Mouse (Mus musculus): ENCODE measurements around the gene Hoxd13. TPM values are rescaled to one million over a fixed set of nuclear protein-coding genes. Genes with fewer than 3 reads are reported as not detected.
A peak's percentile ranks its signal among the peaks of the same experiment; 100 is the strongest.

Hoxd13 gene
- polyA plus RNA-seq, 1 experiment from 2014 or later: not detected

DNA sequence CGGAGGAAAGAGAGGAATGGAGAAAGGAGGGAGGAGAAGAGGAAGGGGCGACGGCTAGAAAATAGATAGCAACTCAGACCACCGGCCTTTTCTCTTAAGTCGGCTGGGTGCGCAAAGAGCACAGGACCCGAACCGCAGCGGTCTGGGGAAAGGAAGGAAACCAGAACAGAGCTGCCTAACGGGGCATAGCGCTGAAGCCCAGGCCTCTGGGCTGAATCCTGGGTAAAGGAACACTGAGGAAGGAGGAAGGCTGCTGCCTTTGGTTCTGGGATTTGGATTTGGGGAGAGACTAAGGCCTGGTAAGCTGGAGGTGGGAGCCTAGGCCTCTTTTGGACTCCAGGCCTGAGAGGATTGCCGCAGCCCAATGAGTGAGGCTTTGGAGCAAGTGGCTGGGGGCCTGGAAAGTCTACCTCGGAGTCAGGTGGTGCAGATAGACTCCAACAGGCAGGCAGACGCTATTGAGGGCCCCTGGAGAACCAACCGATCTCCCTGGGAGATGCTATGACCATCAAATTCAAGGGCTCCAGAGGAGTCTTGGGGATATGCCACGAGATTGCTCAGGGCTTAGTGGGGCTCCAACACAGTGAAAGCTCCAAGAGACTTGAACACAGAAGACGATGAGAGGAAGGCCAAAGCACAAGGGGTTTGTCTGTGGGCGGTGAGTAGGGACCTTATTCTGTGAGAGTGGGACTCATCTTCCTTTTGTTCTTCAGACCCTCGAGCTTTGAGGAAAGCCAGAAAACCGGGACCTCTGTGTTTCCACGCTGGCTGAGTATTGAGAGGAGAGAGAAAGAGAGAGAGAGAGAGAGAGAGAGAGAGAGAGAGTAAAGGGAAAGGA is 12.7 kb downstream of the Hoxd13 start:
- H3K36me3 ChIP-seq (ENCODE audit: control insufficient read depth, insufficient read depth, low read length): no peaks in the 10 kb centered on the region
- no peak overlapping the region for H3K9ac ChIP-seq (ENCODE audit: low read length)
- H3K27me3 ChIP-seq (ENCODE audit: control insufficient read depth, insufficient read depth, low read length): peaks cover 100% of the 10 kb centered on the region
- WGBS: 3% methylated on average over 21 of the region's 21 CpGs
- no peaks in the 10 kb centered on the region for H3K9me3 ChIP-seq (ENCODE audit: control insufficient read depth, low read length)
- no peak overlapping the region for H3K4me2 ChIP-seq (ENCODE audit: low read depth, low read length, severe bottlenecking)
- no peak overlapping the region for H3K4me3 ChIP-seq (ENCODE audit: low read depth, low read length)
- DNase-seq (ENCODE audit: low spot score): peak; percentile 55
- H3K27ac ChIP-seq (ENCODE audit: low read depth, low read length): no peak overlapping the region
- peaks cover 5% of the 10 kb centered on the region; the same call in 1 of the 2 replicates for H3K4me1 ChIP-seq (replicated peaks; ENCODE audit: control insufficient read depth, insufficient read depth, low read length)
- no peak for ATAC-seq (replicated peaks; ENCODE audit: low FRiP score)

DNA sequence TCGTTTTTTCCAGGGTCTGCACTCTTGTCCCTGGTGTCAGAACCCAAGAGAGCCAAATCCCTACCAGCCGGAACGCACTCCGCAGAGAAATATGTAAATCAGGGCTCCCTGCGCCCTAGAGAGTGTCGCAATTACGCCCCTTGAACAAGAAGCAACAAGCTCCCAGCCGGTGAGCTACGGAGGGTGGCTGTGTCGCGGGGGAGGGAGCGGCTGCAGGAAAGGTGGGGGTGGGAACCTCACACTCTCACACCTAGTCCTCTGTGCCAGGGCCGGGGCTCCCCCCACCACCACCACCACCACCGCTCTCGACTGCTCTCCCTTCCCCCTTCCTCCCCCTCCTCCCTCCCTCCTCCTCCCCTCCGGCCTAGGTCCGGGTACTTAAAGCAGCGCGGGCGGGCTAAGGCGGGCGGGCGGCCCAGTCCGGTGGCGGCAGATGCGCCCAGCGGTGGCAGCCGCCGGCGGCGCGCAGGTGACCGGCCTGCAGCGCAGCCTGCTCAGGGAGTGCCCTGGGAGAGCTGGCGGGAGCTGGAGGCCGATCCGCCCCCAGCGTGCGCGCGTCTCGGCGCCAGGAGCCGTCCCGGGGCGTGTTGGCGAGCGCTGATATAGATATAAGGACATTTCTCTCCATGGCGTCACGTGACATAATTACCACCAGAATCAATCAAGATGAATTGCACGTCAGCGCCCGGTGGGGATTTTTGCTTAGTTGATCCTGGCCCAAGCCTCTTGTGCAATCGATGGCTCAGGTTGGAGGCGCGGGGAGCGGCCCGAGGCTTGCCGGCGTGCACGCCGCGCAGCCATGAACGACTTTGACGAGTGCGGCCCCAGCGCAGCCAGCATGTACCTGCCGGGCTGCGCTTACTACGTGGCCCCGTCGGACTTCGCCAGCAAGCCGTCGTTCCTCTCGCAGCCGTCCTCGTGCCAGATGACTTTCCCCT is 13.8 kb downstream of the Hoxd13 start:
- Histone ChIP-seq H3K4me3 (ENCODE audit: low read depth, low read length) (0 out of 2 replicates have a peak overlapping the region, but pooled peaks have one; percentile 10), H3K4me2 (ENCODE audit: low read depth, low read length, severe bottlenecking) (no peak overlapping the region), H3K4me1 (replicated peaks; ENCODE audit: control insufficient read depth, insufficient read depth, low read length) (peaks cover 5% of the 10 kb centered on the region; the same call in 1 of the 2 replicates), H3K9me3 (ENCODE audit: control insufficient read depth, low read length) (no peaks in the 10 kb centered on the region), H3K9ac (ENCODE audit: low read length) (no peak overlapping the region), H3K27me3 (ENCODE audit: control insufficient read depth, insufficient read depth, low read length) (peaks cover 97% of the 10 kb centered on the region), H3K27ac (ENCODE audit: low read depth, low read length) (no peak overlapping the region), H3K36me3 (ENCODE audit: control insufficient read depth, insufficient read depth, low read length) (no peaks in the 10 kb centered on the region)
- ATAC-seq (replicated peaks; ENCODE audit: low FRiP score): 0 out of 2 replicates have a peak, but pooled peaks have one; percentile 15
- DNase-seq (ENCODE audit: low spot score): peak; percentile 71
- WGBS: under 1% methylated on average over 77 of the region's 78 CpGs

DNA sequence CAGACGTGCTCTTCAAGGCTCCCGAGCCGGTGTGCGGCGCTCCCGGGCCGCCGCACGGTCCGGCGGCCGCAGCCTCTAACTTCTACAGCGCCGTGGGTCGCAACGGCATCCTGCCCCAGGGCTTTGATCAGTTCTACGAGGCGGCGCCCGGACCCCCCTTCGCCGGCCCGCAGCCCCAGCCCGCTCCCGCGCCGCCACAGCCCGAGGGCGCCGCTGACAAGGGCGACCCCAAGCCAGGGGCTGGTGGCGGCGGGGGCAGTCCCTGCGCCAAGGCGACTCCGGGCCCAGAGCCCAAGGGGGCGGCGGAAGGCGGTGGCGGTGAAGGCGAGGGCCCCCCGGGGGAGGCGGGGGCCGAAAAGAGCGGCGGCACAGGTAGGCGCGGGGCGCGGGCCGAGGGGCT is 14.7 kb downstream of the Hoxd13 start:
- Histone ChIP-seq H3K36me3 (ENCODE audit: control insufficient read depth, insufficient read depth, low read length) (no peaks in the 10 kb centered on the region), H3K27ac (ENCODE audit: low read depth, low read length) (no peak overlapping the region), H3K27me3 (ENCODE audit: control insufficient read depth, insufficient read depth, low read length) (peaks cover 97% of the 10 kb centered on the region), H3K4me1 (replicated peaks; ENCODE audit: control insufficient read depth, insufficient read depth, low read length) (peaks cover 5% of the 10 kb centered on the region; the same call in 1 of the 2 replicates), H3K4me2 (ENCODE audit: low read depth, low read length, severe bottlenecking) (no peak overlapping the region), H3K4me3 (ENCODE audit: low read depth, low read length) (peak overlapping the region; percentile 5; the same call in 1 of the 2 replicates), H3K9ac (ENCODE audit: low read length) (no peak overlapping the region), H3K9me3 (ENCODE audit: control insufficient read depth, low read length) (no peaks in the 10 kb centered on the region)
- WGBS: under 1% methylated on average over 49 of the region's 51 CpGs
- ATAC-seq (replicated peaks; ENCODE audit: low FRiP score): no peak
- DNase-seq (ENCODE audit: low spot score): peak; percentile 61

DNA sequence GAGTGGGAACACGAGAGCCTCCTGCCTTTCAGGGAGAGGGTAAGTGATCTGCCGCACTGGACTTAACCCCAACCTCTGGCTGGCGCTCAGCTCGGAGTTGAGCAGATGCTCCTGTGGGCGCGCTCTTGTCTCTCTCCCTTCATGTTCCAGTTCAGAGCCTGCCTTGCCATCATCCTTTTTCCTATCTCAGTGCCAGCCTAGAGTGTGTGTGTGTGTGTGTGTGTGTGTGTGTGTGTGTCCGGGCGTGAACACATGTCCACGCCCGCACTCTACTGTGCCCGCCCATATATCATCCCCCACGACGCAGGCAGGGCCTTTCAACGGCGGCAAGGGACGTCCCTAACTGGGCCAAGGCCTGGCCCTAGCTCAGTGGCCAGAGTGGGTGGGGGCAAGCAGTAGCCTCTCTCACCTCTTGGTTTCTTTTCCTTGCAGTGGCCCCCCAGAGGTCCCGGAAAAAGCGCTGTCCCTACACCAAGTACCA is 15.4 kb downstream of the Hoxd13 start:
- H3K36me3 ChIP-seq (ENCODE audit: control insufficient read depth, insufficient read depth, low read length): no peaks in the 10 kb centered on the region
- H3K4me3 ChIP-seq (ENCODE audit: low read depth, low read length): no peak overlapping the region
- H3K27ac ChIP-seq (ENCODE audit: low read depth, low read length): no peak overlapping the region
- H3K9ac ChIP-seq (ENCODE audit: low read length): no peak overlapping the region
- peak; percentile 64 for DNase-seq (ENCODE audit: low spot score)
- no peaks in the 10 kb centered on the region for H3K9me3 ChIP-seq (ENCODE audit: control insufficient read depth, low read length)
- no peak for ATAC-seq (replicated peaks; ENCODE audit: low FRiP score)
- peaks cover 5% of the 10 kb centered on the region; the same call in 1 of the 2 replicates for H3K4me1 ChIP-seq (replicated peaks; ENCODE audit: control insufficient read depth, insufficient read depth, low read length)
- peaks cover 96% of the 10 kb centered on the region for H3K27me3 ChIP-seq (ENCODE audit: control insufficient read depth, insufficient read depth, low read length)
- no peak overlapping the region for H3K4me2 ChIP-seq (ENCODE audit: low read depth, low read length, severe bottlenecking)
- WGBS: 0% methylated on average over 18 of the region's 18 CpGs

DNA sequence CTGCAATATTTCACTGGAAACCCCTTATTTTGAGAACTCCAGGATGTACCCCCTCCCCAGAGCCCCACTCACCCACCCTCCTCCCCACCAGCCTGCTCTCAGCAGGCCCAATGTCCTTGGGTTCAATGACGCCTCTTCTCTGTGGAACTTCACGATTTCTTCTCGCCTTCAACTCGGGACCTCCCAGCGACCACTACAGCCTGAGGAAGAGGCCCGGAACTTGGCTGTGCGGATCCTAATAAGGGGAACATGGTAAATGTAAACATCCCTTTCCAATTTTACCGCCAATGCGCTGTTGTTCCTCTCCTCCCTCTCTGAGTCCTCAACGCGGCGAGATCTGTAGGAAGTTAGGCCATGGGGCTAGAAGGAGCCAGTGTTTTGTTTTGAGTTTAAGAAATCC is 16.0 kb downstream of the Hoxd13 start:
- no peak overlapping the region for H3K4me2 ChIP-seq (ENCODE audit: low read depth, low read length, severe bottlenecking)
- no peak overlapping the region for H3K4me3 ChIP-seq (ENCODE audit: low read depth, low read length)
- peaks cover 96% of the 10 kb centered on the region for H3K27me3 ChIP-seq (ENCODE audit: control insufficient read depth, insufficient read depth, low read length)
- H3K4me1 ChIP-seq (replicated peaks; ENCODE audit: control insufficient read depth, insufficient read depth, low read length): peaks cover 5% of the 10 kb centered on the region; the same call in 1 of the 2 replicates
- ATAC-seq (replicated peaks; ENCODE audit: low FRiP score): no peak
- H3K27ac ChIP-seq (ENCODE audit: low read depth, low read length): no peak overlapping the region
- peak; percentile 51 for DNase-seq (ENCODE audit: low spot score)
- H3K36me3 ChIP-seq (ENCODE audit: control insufficient read depth, insufficient read depth, low read length): no peaks in the 10 kb centered on the region
- no peak overlapping the region for H3K9ac ChIP-seq (ENCODE audit: low read length)
- 1% methylated on average over 12 of the region's 12 CpGs for WGBS
- H3K9me3 ChIP-seq (ENCODE audit: control insufficient read depth, low read length): no peaks in the 10 kb centered on the region

DNA sequence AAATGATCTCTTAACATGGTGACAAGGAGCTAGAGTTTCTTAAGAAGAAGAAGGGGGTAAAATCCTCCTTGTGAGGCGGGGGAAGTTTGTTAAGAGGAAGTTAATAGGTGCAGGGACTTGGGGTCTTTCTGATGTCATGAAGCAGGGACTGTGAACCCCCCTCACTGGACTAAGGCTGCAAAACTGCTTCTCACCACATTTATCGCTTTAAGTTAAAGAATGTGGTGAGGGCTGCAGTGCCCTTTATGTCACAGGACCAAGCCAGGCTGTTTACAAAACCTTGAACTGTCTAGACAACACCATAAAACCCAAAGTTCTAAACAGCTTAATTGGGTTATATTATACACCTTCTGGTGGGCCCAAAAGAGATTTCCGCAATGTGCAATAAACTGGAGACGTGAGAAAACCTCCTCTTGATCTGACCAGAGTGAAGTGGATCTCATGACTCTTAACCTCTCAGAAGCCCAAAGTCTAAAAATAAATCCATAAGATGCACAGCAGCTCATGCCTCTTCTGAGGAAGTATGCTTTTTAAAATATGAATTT is 17.0 kb downstream of the Hoxd13 start:
- no peaks in the 10 kb centered on the region for H3K9me3 ChIP-seq (ENCODE audit: control insufficient read depth, low read length)
- H3K27me3 ChIP-seq (ENCODE audit: control insufficient read depth, insufficient read depth, low read length): peaks cover 96% of the 10 kb centered on the region
- no peaks in the 10 kb centered on the region for H3K36me3 ChIP-seq (ENCODE audit: control insufficient read depth, insufficient read depth, low read length)
- no peak overlapping the region for H3K4me3 ChIP-seq (ENCODE audit: low read depth, low read length)
- 12% methylated on average over 4 of the region's 4 CpGs for WGBS
- no peak overlapping the region for H3K9ac ChIP-seq (ENCODE audit: low read length)
- DNase-seq (ENCODE audit: low spot score) (peak; percentile 37), ATAC-seq (replicated peaks; ENCODE audit: low FRiP score) (no peak)
- H3K4me1 ChIP-seq (replicated peaks; ENCODE audit: control insufficient read depth, insufficient read depth, low read length): peaks cover 5% of the 10 kb centered on the region; the same call in 1 of the 2 replicates
- H3K27ac ChIP-seq (ENCODE audit: low read depth, low read length): no peak overlapping the region
- H3K4me2 ChIP-seq (ENCODE audit: low read depth, low read length, severe bottlenecking): no peak overlapping the region

DNA sequence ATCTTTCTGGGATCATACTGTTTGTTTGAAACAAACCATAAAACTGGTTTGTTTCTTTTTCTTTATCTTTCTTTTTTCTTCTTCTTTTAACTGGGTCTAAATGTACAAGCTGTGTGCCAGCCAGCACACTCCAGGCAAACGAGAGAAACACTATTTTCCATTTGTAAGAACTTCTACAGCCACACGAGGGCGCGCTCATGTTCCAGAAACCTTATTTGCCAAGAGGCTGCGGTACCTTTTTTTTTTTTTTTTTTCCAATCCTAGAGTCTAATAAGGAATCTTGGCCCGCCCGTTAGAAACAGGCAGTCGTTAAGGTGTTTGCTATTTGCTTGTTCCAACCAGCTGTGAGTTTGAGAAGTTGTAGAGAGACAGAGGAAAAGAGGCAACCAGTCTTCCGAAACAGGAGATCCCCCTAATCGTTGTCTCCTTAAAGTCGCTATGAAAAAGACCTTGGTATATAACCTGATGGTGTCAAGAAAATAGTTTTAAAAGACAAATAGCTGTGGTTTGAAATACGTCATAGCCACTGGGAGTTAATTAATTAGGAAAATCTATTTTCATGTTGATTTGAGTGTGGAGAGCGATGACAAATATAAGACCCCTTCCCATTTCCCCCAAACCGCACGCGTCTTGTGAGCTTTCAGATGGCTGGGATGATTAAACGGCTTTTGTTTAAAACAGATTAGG is 18.3 kb downstream of the Hoxd13 start:
- 4% methylated on average over 17 of the region's 17 CpGs for WGBS
- no peaks in the 10 kb centered on the region for H3K9me3 ChIP-seq (ENCODE audit: control insufficient read depth, low read length)
- H3K9ac ChIP-seq (ENCODE audit: low read length): no peak overlapping the region
- no peak overlapping the region for H3K27ac ChIP-seq (ENCODE audit: low read depth, low read length)
- H3K4me1 ChIP-seq (replicated peaks; ENCODE audit: control insufficient read depth, insufficient read depth, low read length): peaks cover 5% of the 10 kb centered on the region; the same call in 1 of the 2 replicates
- ATAC-seq (replicated peaks; ENCODE audit: low FRiP score) (no peak), DNase-seq (ENCODE audit: low spot score) (peak; percentile 86)
- no peaks in the 10 kb centered on the region for H3K36me3 ChIP-seq (ENCODE audit: control insufficient read depth, insufficient read depth, low read length)
- peaks cover 93% of the 10 kb centered on the region for H3K27me3 ChIP-seq (ENCODE audit: control insufficient read depth, insufficient read depth, low read length)
- no peak overlapping the region for H3K4me3 ChIP-seq (ENCODE audit: low read depth, low read length)
- no peak overlapping the region for H3K4me2 ChIP-seq (ENCODE audit: low read depth, low read length, severe bottlenecking)
